Mouse (Mus musculus) cerebellum, adult 2 months (tissue): ENCODE data around the gene Bdnf. TPM values are rescaled to one million over a fixed set of nuclear protein-coding genes. Genes with fewer than 3 reads are reported as not detected.

Source experiments
- DNase-seq, 2 experiments: peaks; one replicate each; pipeline ENCODE4 v3.0.0; 2021
- H3K27ac ChIP-seq: fragments of 200-500 bp; 2 replicates; pipeline ENCODE4 v1.5.1; 2012; ENCODE audit warnings: low read length, control low read depth, inconsistent platforms; ENCODE audit not compliant: insufficient read depth
- H3K27me3 ChIP-seq: fragments of 200-500 bp; 2 replicates; pipeline ENCODE4 v1.6.1; 2012; ENCODE audit warnings: inconsistent platforms, mild to moderate bottlenecking, low read length, moderate library complexity; ENCODE audit not compliant: control insufficient read depth, insufficient read depth
- H3K4me1 ChIP-seq: fragments of 200-500 bp; 2 replicates; pipeline ENCODE4 v1.6.1; 2011; ENCODE audit warnings: low read length; ENCODE audit not compliant: control insufficient read depth, insufficient read depth
- H3K4me3 ChIP-seq: fragments of 200-500 bp; replicated peaks from 2 replicates; pipeline ENCODE3; 2011; ENCODE audit warnings: mild to moderate bottlenecking, low read depth, low read length, control low read depth; ENCODE audit not compliant: insufficient read depth
- CTCF ChIP-seq: fragments of 200-500 bp; IDR thresholded peaks from 2 replicates; pipeline ENCODE4 v1.5.1; 2011; ENCODE audit warnings: low read depth, mild to moderate bottlenecking, control low read depth, low read length, moderate library complexity, borderline replicate concordance; ENCODE audit not compliant: insufficient read depth
- POLR2A ChIP-seq: fragments of 200-500 bp; IDR thresholded peaks from 2 replicates; pipeline ENCODE4 v1.6.1; 2011; ENCODE audit warnings: low read length, control low read depth, borderline replicate concordance; ENCODE audit not compliant: insufficient read depth
- WGBS: fragments of 180-500 bp; shearing (Covaris S2); methylation state at CpG from one replicate; pipeline ENCODE4 v1.1.7; 2018; 5-methylcytosine and 5-hydroxymethylcytosine counted together
- polyA plus RNA-seq: library from polyadenylated mRNA; depleted of rRNA; stranded (reverse); fragments of >200 nt; gene quantifications from 2 replicates; pipeline ENCODE4 v1.2.3, GENCODE M21; 2012

Bdnf gene
- polyA plus RNA-seq, 1 experiment = 5.9 TPM

- H3K4me3 ChIP-seq = no peak overlapping the region
- TF ChIP-seq POLR2A (no peak), CTCF (no peak)
- WGBS = 100% methylated on average over 1 of the region's 1 CpGs
- DNase-seq = no peak
- peaks cover 4% of the 10 kb centered on the region; the same call in 1 of the 2 replicates for H3K4me1 ChIP-seq
- no peak overlapping the region for H3K27ac ChIP-seq
- no peaks in the 10 kb centered on the region for H3K27me3 ChIP-seq
These were observed 36.5 kb downstream of the Bdnf start for GRCm38 (mm10) chr2:109711049-109711448.

GRCm38 (mm10) chr2:109725261-109725660 lies 50.8 kb downstream of the Bdnf start:
- DNase-seq = no peak
- Histone ChIP-seq H3K27ac (no peak overlapping the region), H3K27me3 (no peaks in the 10 kb centered on the region), H3K4me3 (no peak overlapping the region), H3K4me1 (no peaks in the 10 kb centered on the region)
- WGBS = 94% methylated on average over 3 of the region's 3 CpGs
- TF ChIP-seq POLR2A (no peak), CTCF (no peak)

GRCm38 (mm10) chr2:109725831-109726230 lies 51.3 kb downstream of the Bdnf start:
- Histone ChIP-seq H3K27me3 (no peaks in the 10 kb centered on the region), H3K4me3 (no peak overlapping the region), H3K4me1 (no peaks in the 10 kb centered on the region), H3K27ac (no peak overlapping the region)
- no peak for DNase-seq
- 71% methylated on average over 6 of the region's 6 CpGs for WGBS
- TF ChIP-seq POLR2A (no peak), CTCF (no peak)

- H3K27me3 ChIP-seq = no peaks in the 10 kb centered on the region
- H3K4me3 ChIP-seq = no peak overlapping the region
- WGBS = 98% methylated on average over 1 of the region's 1 CpGs
- TF ChIP-seq POLR2A (no peak), CTCF (no peak)
- no peak overlapping the region for H3K27ac ChIP-seq
- no peaks in the 10 kb centered on the region for H3K4me1 ChIP-seq
- no peak for DNase-seq
These were observed 54.7 kb downstream of the Bdnf start for GRCm38 (mm10) chr2:109729221-109729620.

- 68% methylated on average over 9 of the region's 9 CpGs for WGBS
- Histone ChIP-seq H3K4me3 (no peak overlapping the region), H3K27me3 (no peaks in the 10 kb centered on the region), H3K4me1 (no peaks in the 10 kb centered on the region), H3K27ac (no peak overlapping the region)
- TF ChIP-seq POLR2A (no peak), CTCF (no peak)
- no peak for DNase-seq
These were observed 58.9 kb downstream of the Bdnf start for GRCm38 (mm10) chr2:109733201-109734039.

GRCm38 (mm10) chr2:109734228-109734627 lies 59.7 kb downstream of the Bdnf start:
- TF ChIP-seq POLR2A = no peak
- no peak for TF ChIP-seq CTCF
- H3K27me3 ChIP-seq = no peaks in the 10 kb centered on the region
- WGBS = 91% methylated on average over 3 of the region's 3 CpGs

GRCm38 (mm10) chr2:109734666-109735065 lies 60.2 kb downstream of the Bdnf start:
- 89% methylated on average over 6 of the region's 6 CpGs for WGBS
- TF ChIP-seq POLR2A = no peak
- no peak for TF ChIP-seq CTCF
- Histone ChIP-seq H3K4me3 (no peak overlapping the region), H3K4me1 (no peaks in the 10 kb centered on the region), H3K27ac (no peak overlapping the region), H3K27me3 (no peaks in the 10 kb centered on the region)
- no peak for DNase-seq

More at GRCm38 (mm10) chr2:109734228-109734627, 59.7 kb downstream of the Bdnf start:
- no peaks in the 10 kb centered on the region for H3K4me1 ChIP-seq
- no peak overlapping the region for H3K27ac ChIP-seq
- H3K4me3 ChIP-seq = no peak overlapping the region
- no peak for DNase-seq

- 33% methylated on average over 7 of the region's 7 CpGs for WGBS
- no peaks in the 10 kb centered on the region for H3K4me1 ChIP-seq
- TF ChIP-seq POLR2A = no peak
- TF ChIP-seq CTCF = no peak
- DNase-seq = no peak
- H3K4me3 ChIP-seq = no peak overlapping the region
- H3K27me3 ChIP-seq = no peaks in the 10 kb centered on the region
- no peak overlapping the region for H3K27ac ChIP-seq
These were observed 60.8 kb downstream of the Bdnf start for GRCm38 (mm10) chr2:109735347-109735746.

GRCm38 (mm10) chr2:109736306-109736705 lies 61.8 kb downstream of the Bdnf start:
- 85% methylated on average over 2 of the region's 2 CpGs for WGBS
- no peak for DNase-seq
- H3K27me3 ChIP-seq = no peaks in the 10 kb centered on the region
- no peak for TF ChIP-seq CTCF
- TF ChIP-seq POLR2A = no peak
- no peak overlapping the region for H3K27ac ChIP-seq
- H3K4me1 ChIP-seq = no peaks in the 10 kb centered on the region
- no peak overlapping the region for H3K4me3 ChIP-seq
